Comparison of ENCODE assay signal across 8 mouse cellular contexts in genomic region chr15:86038802-86039201, GRCm38 (mm10). TPM values are rescaled to one million over a fixed set of nuclear protein-coding genes. Genes with fewer than 3 reads are reported as not detected.
DNase-seq lines count a peak whose midpoint lies in the region; ATAC-seq and TF ChIP-seq lines count a peak whose summit lies in the region.

No protein-coding gene starts in this region.

- TF ChIP-seq POLR2A in brain, embryonic 14.5 days (IDR thresholded peaks at IDR 0.05; ENCODE audit: borderline replicate concordance, extremely low read depth, insufficient read depth, insufficient read length, poor library complexity, severe bottlenecking) = no peak
- TF ChIP-seq POLR2A in spleen, adult 2 months (IDR thresholded peaks at IDR 0.05; ENCODE audit: low read depth, low read length) = no peak

- intact Hi-C loops in left cerebral cortex, adult 2 months (cut with DNase I) = loop anchor here (1.0 kb wide), 1 partner anchor 143 kb away; no protein-coding TSS in a partner anchor

- WGBS in midbrain, embryonic 10.5 days = 0% methylated on average over 2 of the region's 2 CpGs
- WGBS in spleen, adult 2 months = 2% methylated on average over 2 of the region's 2 CpGs

- TF ChIP-seq CTCF in brain, embryonic 14.5 days (IDR thresholded peaks at IDR 0.05; ENCODE audit: borderline replicate concordance, extremely low read depth, insufficient read depth, insufficient read length) = peak; percentile 91
- peak; percentile 98 for TF ChIP-seq CTCF in left cerebral cortex, adult 2 months (IDR thresholded peaks at IDR 0.05)
- TF ChIP-seq CTCF in spleen, adult 2 months (IDR thresholded peaks at IDR 0.05; ENCODE audit: extremely low read depth, insufficient read depth, insufficient read length, insufficient replicate concordance) = peak; percentile 80; the same call in 1 of the 2 replicates

- no peaks in the 10 kb centered on the region for H3K36me3 ChIP-seq in midbrain, embryonic 10.5 days
- no peaks in the 10 kb centered on the region for H3K36me3 ChIP-seq in spleen, adult 2 months (ENCODE audit: control insufficient read depth, insufficient read depth, low read length)

- H3K27me3 ChIP-seq in midbrain, embryonic 10.5 days (ENCODE audit: low read depth, poor library complexity, severe bottlenecking) = peaks cover 65% of the 10 kb centered on the region
- H3K27me3 ChIP-seq in spleen, adult 2 months (ENCODE audit: control insufficient read depth, insufficient read depth, low read length) = peaks cover 4% of the 10 kb centered on the region; the same call in 1 of the 2 replicates

- H3K9me3 ChIP-seq in midbrain, embryonic 10.5 days (replicated peaks) = no peaks in the 10 kb centered on the region

- H3K27ac ChIP-seq in left cerebral cortex, adult 2 months = no peak overlapping the region
- no peak overlapping the region for H3K27ac ChIP-seq in midbrain, embryonic 10.5 days (replicated peaks)
- H3K27ac ChIP-seq in spleen, adult 2 months (ENCODE audit: insufficient read depth, low read length) = no peak overlapping the region

- peaks cover 38% of the 10 kb centered on the region for H3K4me1 ChIP-seq in midbrain, embryonic 10.5 days
- peaks cover 3% of the 10 kb centered on the region for H3K4me1 ChIP-seq in spleen, adult 2 months (ENCODE audit: control insufficient read depth, insufficient read depth, insufficient read length)

- no peak overlapping the region for H3K4me3 ChIP-seq in left cerebral cortex, adult 2 months
- H3K4me3 ChIP-seq in midbrain, embryonic 10.5 days = no peak overlapping the region
- no peak overlapping the region for H3K4me3 ChIP-seq in spleen, adult 2 months (ENCODE audit: extremely low read depth, insufficient read depth, insufficient read length)

- ATAC-seq in erythroid progenitor cell, adult 5-6 weeks (replicated peaks; ENCODE audit: low FRiP score, poor library complexity, severe bottlenecking) = peak; percentile 84
- ATAC-seq in hematopoietic stem cell, adult 5-6 weeks (replicated peaks in 1 of 2; ENCODE audit: insufficient read depth in 1 of 2, low FRiP score in 2 of 2, low TSS enrichment in 1 of 2, low read depth in 1 of 2, poor library complexity in 2 of 2, severe bottlenecking in 2 of 2) = peak; percentile 70 to 76

- DNase-seq in gastrocnemius, adult 18-20 months (ENCODE audit: low spot score) = peak; percentile 74
- no peak for DNase-seq in gastrocnemius, adult 8-10 months (ENCODE audit: low spot score in 2 of 2)
- peak; percentile 90 for DNase-seq in brain, embryonic 14.5 days (ENCODE audit: low read depth)
- peak; percentile 61 to 75 for DNase-seq in left cerebral cortex, adult 2 months (ENCODE audit: extremely low spot score in 1 of 2, low spot score in 2 of 2)
- DNase-seq in midbrain, embryonic 10.5 days (ENCODE audit: low spot score) = peak; percentile 74
- DNase-seq in spleen, adult 2 months (ENCODE audit: low read depth in 1 of 2, low spot score in 2 of 2) = peak; percentile 61 to 72

RNA-seq across cellular contexts. Expression of gene Celsr1, which starts 5.2 kb away (rescaled TPM):
- under 1 TPM; 0.24 to 0.32 TPM for total RNA-seq in gastrocnemius, adult 18-20 months (2021)
- under 1 TPM; 0.02 to 0.36 (median 0.10) TPM for total RNA-seq in gastrocnemius, adult 8-10 months (2022)
- polyA plus RNA-seq in brain, embryonic 14.5 days (2012; rRNA removed) = 17.6 and 21.3 TPM in 2 replicates
- 1.1 and 1.3 TPM in 2 replicates for total RNA-seq in erythroid progenitor cell, adult 5-6 weeks (2015; ENCODE audit: low replicate concordance)
- 0.30 and 0.39 TPM in 2 replicates for total RNA-seq in erythroid progenitor cell, adult 5-6 weeks (2017; ENCODE audit: low replicate concordance)
- 3.0 and 7.9 TPM in 2 replicates for total RNA-seq in hematopoietic stem cell, adult 5-6 weeks (2017)
- 1 to 10 TPM; 3.7 to 4.6 TPM for total RNA-seq in left cerebral cortex, adult 2 months (2021)
- polyA plus RNA-seq in midbrain, embryonic 10.5 days (2016; fragmentation: Nextera tagmentation; extraction: Ambion mirVana) = 3.4 and 3.6 TPM in 2 replicates
- 7.4 and 7.9 TPM in 2 replicates for polyA plus RNA-seq in spleen, adult 2 months (2012; rRNA removed)

RNA-seq across cellular contexts. Expression of gene Gramd4, which starts 18.7 kb away (rescaled TPM):
- total RNA-seq in gastrocnemius, adult 18-20 months (2021) = 10 to 100 TPM in 1 of 2 experiments, 1 to 10 TPM in 1; 7.6 to 12.1 TPM
- 1 to 10 TPM; 5.8 to 9.2 (median 8.1) TPM for total RNA-seq in gastrocnemius, adult 8-10 months (2022)
- 64.7 and 74.6 TPM in 2 replicates for polyA plus RNA-seq in brain, embryonic 14.5 days (2012; rRNA removed)
- total RNA-seq in erythroid progenitor cell, adult 5-6 weeks (2015; ENCODE audit: low replicate concordance) = 10.8 and 16.8 TPM in 2 replicates
- 18.9 and 37.5 TPM in 2 replicates for total RNA-seq in erythroid progenitor cell, adult 5-6 weeks (2017; ENCODE audit: low replicate concordance)
- 37.6 and 66.4 TPM in 2 replicates for total RNA-seq in hematopoietic stem cell, adult 5-6 weeks (2017)
- total RNA-seq in left cerebral cortex, adult 2 months (2021) = 10 to 100 TPM; 46.2 to 51.7 TPM
- polyA plus RNA-seq in midbrain, embryonic 10.5 days (2016; fragmentation: Nextera tagmentation; extraction: Ambion mirVana) = 14.3 and 16.7 TPM in 2 replicates
- polyA plus RNA-seq in spleen, adult 2 months (2012; rRNA removed) = 36.2 and 43.9 TPM in 2 replicates

Comparison
In these comparisons a context has a peak if more than half of its experiments do, and no peak if none do; other contexts are left out.
1. DNase-seq: peak in gastrocnemius, adult 18-20 months (single experiment), brain, embryonic 14.5 days (single experiment), left cerebral cortex, adult 2 months (2 of 2), midbrain, embryonic 10.5 days (single experiment) and spleen, adult 2 months (2 of 2); none in gastrocnemius, adult 8-10 months (0 of 2).
2. Peak in every context shown above with its lines, with median percentiles within 50 percentile points of each other: CTCF ChIP-seq.